Mouse (Mus musculus): ENCODE results near the gene Olfr281.

Olfr281 gene

GRCm38 (mm10) chr15:98483907-98484886 is 31.8 kb downstream of the Olfr281 start:
- DNase-seq (ENCODE audit: low read depth, low spot score): no peak

GRCm38 (mm10) chr15:98486433-98487021 is 34.1 kb downstream of the Olfr281 start:
- no peak for DNase-seq (ENCODE audit: low read depth, low spot score)

GRCm38 (mm10) chr15:98491332-98491731 is 38.9 kb downstream of the Olfr281 start:
- no peak for DNase-seq (ENCODE audit: low read depth, low spot score)

- no peak for DNase-seq (ENCODE audit: low read depth, low spot score)
Observed at GRCm38 (mm10) chr15:98492102-98492501, 39.7 kb downstream of the Olfr281 start, which contains the start of gene Olfr279. Olfr279 (plus strand) TSS chr15:98492402.

- no peak for DNase-seq (ENCODE audit: low read depth, low spot score)
Observed at GRCm38 (mm10) chr15:98497631-98498030, 45.2 kb downstream of the Olfr281 start.

- DNase-seq (ENCODE audit: low read depth, low spot score): no peak
Observed at GRCm38 (mm10) chr15:98503317-98503716, 50.9 kb downstream of the Olfr281 start.

GRCm38 (mm10) chr15:98504514-98504913 is 52.1 kb downstream of the Olfr281 start:
- DNase-seq (ENCODE audit: low read depth, low spot score): peak; percentile 87

- no peak for DNase-seq (ENCODE audit: low read depth, low spot score)
Observed at GRCm38 (mm10) chr15:98506253-98506957, 54.0 kb downstream of the Olfr281 start.

GRCm38 (mm10) chr15:98507321-98507720 is 54.9 kb downstream of the Olfr281 start:
- peak; percentile 77 for DNase-seq (ENCODE audit: low read depth, low spot score)

- DNase-seq (ENCODE audit: low read depth, low spot score): no peak
Observed at GRCm38 (mm10) chr15:98509387-98509786, 57.0 kb downstream of the Olfr281 start.
